In genomic region chr10:56114951-56115635, GRCm38 (mm10) we compare ENCODE assay signal across 7 mouse cellular contexts. TPM values are rescaled to one million over a fixed set of nuclear protein-coding genes. Genes with fewer than 3 reads are reported as not detected.
DNase-seq lines count a peak whose midpoint lies in the region; ATAC-seq and TF ChIP-seq lines count a peak whose summit lies in the region.

No protein-coding gene starts in this region.

- no peak for TF ChIP-seq POLR2A in spleen, adult 2 months (IDR thresholded peaks at IDR 0.05; ENCODE audit: low read depth, low read length)

- no peaks in the 10 kb centered on the region for H3K36me3 ChIP-seq in heart, embryonic 12.5 days
- H3K36me3 ChIP-seq in kidney, embryonic 15.5 days, result no peaks in the 10 kb centered on the region
- no peaks in the 10 kb centered on the region for H3K36me3 ChIP-seq in limb, embryonic 15.5 days
- H3K36me3 ChIP-seq in midbrain, embryonic 16.5 days (ENCODE audit: control insufficient read depth, insufficient read depth, low read length), result no peaks in the 10 kb centered on the region
- H3K36me3 ChIP-seq in spleen, adult 2 months (ENCODE audit: control insufficient read depth, insufficient read depth, low read length), result no peaks in the 10 kb centered on the region

- peak overlapping the region; percentile 79 for H3K9ac ChIP-seq in heart, embryonic 12.5 days
- peak overlapping the region; percentile 51 for H3K9ac ChIP-seq in kidney, embryonic 15.5 days
- peak overlapping the region; percentile 55 for H3K9ac ChIP-seq in limb, embryonic 15.5 days
- peak overlapping the region; percentile 86 for H3K9ac ChIP-seq in midbrain, embryonic 16.5 days (ENCODE audit: low read depth, low read length)

- H3K9me3 ChIP-seq in heart, embryonic 12.5 days (replicated peaks), result no peaks in the 10 kb centered on the region
- no peaks in the 10 kb centered on the region for H3K9me3 ChIP-seq in kidney, embryonic 15.5 days (replicated peaks)
- no peaks in the 10 kb centered on the region for H3K9me3 ChIP-seq in limb, embryonic 15.5 days
- no peaks in the 10 kb centered on the region for H3K9me3 ChIP-seq in midbrain, embryonic 16.5 days (replicated peaks; ENCODE audit: control insufficient read depth, low read length, poor library complexity, severe bottlenecking)

- WGBS in heart, embryonic 12.5 days, result under 1% methylated on average over 46 of the region's 50 CpGs
- WGBS in kidney, embryonic 15.5 days, result 0% methylated on average over 50 of the region's 50 CpGs
- under 1% methylated on average over 50 of the region's 50 CpGs for WGBS in limb, embryonic 15.5 days
- WGBS in midbrain, embryonic 16.5 days, result under 1% methylated on average over 50 of the region's 50 CpGs
- 12% methylated on average over 50 of the region's 50 CpGs for WGBS in spleen, adult 2 months

- 0 out of 2 replicates have a peak, but pooled peaks have one; percentile 34 for ATAC-seq in erythroid progenitor cell, adult 5-6 weeks (replicated peaks; ENCODE audit: low FRiP score, poor library complexity, severe bottlenecking)
- ATAC-seq in heart, embryonic 12.5 days (ENCODE audit: insufficient number of reproducible peaks, low FRiP score), result peak; percentile 88
- ATAC-seq in kidney, embryonic 15.5 days (replicated peaks; ENCODE audit: low FRiP score), result peak; percentile 97
- peak; percentile 84 for ATAC-seq in limb, embryonic 15.5 days (ENCODE audit: insufficient number of reproducible peaks, low FRiP score, low TSS enrichment, low read depth)
- ATAC-seq in midbrain, embryonic 16.5 days, result peak; percentile 95

- peak overlapping the region; percentile 88 for H3K4me2 ChIP-seq in heart, embryonic 12.5 days
- peak overlapping the region; percentile 92 for H3K4me2 ChIP-seq in kidney, embryonic 15.5 days
- peak overlapping the region; percentile 90 for H3K4me2 ChIP-seq in limb, embryonic 15.5 days
- peak overlapping the region; percentile 94 for H3K4me2 ChIP-seq in midbrain, embryonic 16.5 days (ENCODE audit: low read length)

- H3K4me1 ChIP-seq in heart, embryonic 12.5 days (replicated peaks), result peaks cover 9% of the 10 kb centered on the region
- peaks cover 3% of the 10 kb centered on the region for H3K4me1 ChIP-seq in kidney, embryonic 15.5 days
- peaks cover 8% of the 10 kb centered on the region for H3K4me1 ChIP-seq in limb, embryonic 15.5 days
- H3K4me1 ChIP-seq in midbrain, embryonic 16.5 days (ENCODE audit: control insufficient read depth, insufficient read depth, low read length), result peaks cover 10% of the 10 kb centered on the region
- H3K4me1 ChIP-seq in spleen, adult 2 months (ENCODE audit: control insufficient read depth, insufficient read depth, insufficient read length), result peaks cover 6% of the 10 kb centered on the region; the same call in 1 of the 2 replicates

- H3K4me3 ChIP-seq in heart, embryonic 12.5 days, result peak overlapping the region; percentile 63
- peak overlapping the region; percentile 66 for H3K4me3 ChIP-seq in kidney, embryonic 15.5 days (replicated peaks)
- H3K4me3 ChIP-seq in limb, embryonic 15.5 days, result peak overlapping the region; percentile 64
- peak overlapping the region; percentile 70 for H3K4me3 ChIP-seq in midbrain, embryonic 16.5 days (ENCODE audit: low read depth, low read length)
- H3K4me3 ChIP-seq in spleen, adult 2 months (ENCODE audit: extremely low read depth, insufficient read depth, insufficient read length), result peak overlapping the region; percentile 62

- TF ChIP-seq CTCF in spleen, adult 2 months (IDR thresholded peaks at IDR 0.05; ENCODE audit: extremely low read depth, insufficient read depth, insufficient read length, insufficient replicate concordance), result no peak

- H3K27ac ChIP-seq in heart, embryonic 12.5 days (ENCODE audit: poor library complexity, severe bottlenecking), result peak overlapping the region; percentile 46
- H3K27ac ChIP-seq in kidney, embryonic 15.5 days, result peak overlapping the region; percentile 75
- peak overlapping the region; percentile 73 for H3K27ac ChIP-seq in limb, embryonic 15.5 days
- peak overlapping the region; percentile 91 for H3K27ac ChIP-seq in midbrain, embryonic 16.5 days (ENCODE audit: low read length)
- H3K27ac ChIP-seq in spleen, adult 2 months (ENCODE audit: insufficient read depth, low read length), result no peak overlapping the region

- H3K27me3 ChIP-seq in heart, embryonic 12.5 days (replicated peaks), result no peaks in the 10 kb centered on the region
- no peaks in the 10 kb centered on the region; the same call in 1 of the 2 replicates for H3K27me3 ChIP-seq in kidney, embryonic 15.5 days
- H3K27me3 ChIP-seq in limb, embryonic 15.5 days, result no peaks in the 10 kb centered on the region
- no peaks in the 10 kb centered on the region for H3K27me3 ChIP-seq in midbrain, embryonic 16.5 days (ENCODE audit: control insufficient read depth, insufficient read depth, low read depth, low read length)
- H3K27me3 ChIP-seq in spleen, adult 2 months (ENCODE audit: control insufficient read depth, insufficient read depth, low read length), result no peaks in the 10 kb centered on the region

- DNase-seq in brain, adult 2 months (ENCODE audit: low read depth, low spot score), result peak; percentile 88
- peak; percentile 12 to 41 for DNase-seq in spleen, adult 2 months (ENCODE audit: low read depth in 1 of 2, low spot score in 2 of 2)

RNA-seq across cellular contexts. Expression of gene Msl3l2, which starts 8.4 kb away (rescaled TPM):
- 0.72 TPM in 1 of 2 replicates, not detected in the other for total RNA-seq in erythroid progenitor cell, adult 5-6 weeks (2015; ENCODE audit: low replicate concordance)
- total RNA-seq in erythroid progenitor cell, adult 5-6 weeks (2017; ENCODE audit: low replicate concordance), result 0.77 and 1.5 TPM in 2 replicates
- 9.5 and 10.5 TPM in 2 replicates for polyA plus RNA-seq in heart, embryonic 12.5 days (2016; fragmentation: Nextera tagmentation; extraction: Ambion mirVana)
- polyA plus RNA-seq in kidney, embryonic 15.5 days (2015; fragmentation: Nextera tagmentation; extraction: Ambion mirVana), result 6.5 and 8.0 TPM in 2 replicates
- 5.2 and 5.8 TPM in 2 replicates for polyA plus RNA-seq in limb, embryonic 15.5 days (2015; fragmentation: Nextera tagmentation; extraction: Ambion mirVana)
- polyA plus RNA-seq in midbrain, embryonic 16.5 days (2015; fragmentation: Nextera tagmentation; extraction: Ambion mirVana), result 11.4 and 12.8 TPM in 2 replicates
- polyA plus RNA-seq in spleen, adult 2 months (2012; rRNA removed), result 2.6 and 4.4 TPM in 2 replicates

Comparison
In these comparisons a context has a peak if more than half of its experiments do, and no peak if none do; other contexts are left out.
1. ATAC-seq: peak in every context shown above with its lines; median percentile 97 in kidney, embryonic 15.5 days; 95 in midbrain, embryonic 16.5 days; 88 in heart, embryonic 12.5 days; 84 in limb, embryonic 15.5 days; 34 in erythroid progenitor cell, adult 5-6 weeks.